ENCODE assay signal across 20 mouse cellular contexts in the genomic region with DNA sequence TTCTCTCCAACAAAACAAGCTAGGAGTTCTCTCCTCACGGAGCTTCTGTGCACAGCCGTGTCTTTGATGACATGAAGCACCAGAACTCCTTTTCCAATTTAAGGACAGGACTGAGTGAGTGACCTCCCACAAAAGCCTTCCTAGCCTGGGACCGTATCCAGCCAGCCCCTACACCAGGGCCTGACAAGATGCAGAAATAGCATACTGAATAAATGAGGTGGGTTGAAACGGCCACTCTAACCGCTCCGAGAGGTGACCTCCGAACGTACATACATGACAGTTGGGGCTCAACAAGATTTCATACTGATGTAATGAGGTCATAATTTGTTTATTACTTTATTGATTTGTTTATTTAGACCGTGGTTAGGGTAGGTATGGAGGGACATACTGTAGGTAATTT.
"Had no signal": no experiment of that assay in that cellular context is flagged by ENCODE, and none has a peak within 500 bp of the region (broad histone marks: within the 10 kb centered on the region; RNA-seq: fewer than 3 reads in every experiment).

No protein-coding gene starts in this region.

- H3K4me3 ChIP-seq: kidney, embryonic 15.5 days; left cerebral cortex, adult 2 months; limb, embryonic 12.5 days; liver, embryonic 12.5 days; liver, embryonic 15.5 days; lung, embryonic 15.5 days; megakaryocyte, embryonic 14.5 days; midbrain, embryonic 10.5 days; midbrain, embryonic 13.5 days; myocyte; neural tube, embryonic 13.5 days had no signal

- H3K9ac ChIP-seq: kidney, embryonic 15.5 days; limb, embryonic 12.5 days; liver, embryonic 12.5 days; liver, embryonic 15.5 days; lung, embryonic 15.5 days; midbrain, embryonic 13.5 days; neural tube, embryonic 13.5 days had no signal

- H3K4me2 ChIP-seq: kidney, embryonic 15.5 days; limb, embryonic 12.5 days; liver, embryonic 12.5 days; liver, embryonic 15.5 days; lung, embryonic 15.5 days; midbrain, embryonic 13.5 days; neural tube, embryonic 13.5 days had no signal

- H3K27ac ChIP-seq: kidney, embryonic 15.5 days; left cerebral cortex, adult 2 months; limb, embryonic 12.5 days; liver, embryonic 12.5 days; liver, embryonic 15.5 days; lung, embryonic 15.5 days; midbrain, embryonic 10.5 days; midbrain, embryonic 13.5 days; neural tube, embryonic 13.5 days had no signal

- H3K36me3 ChIP-seq: kidney, embryonic 15.5 days; limb, embryonic 12.5 days; liver, embryonic 12.5 days; liver, embryonic 15.5 days; lung, embryonic 15.5 days; midbrain, embryonic 10.5 days; midbrain, embryonic 13.5 days; neural tube, embryonic 13.5 days had no signal

- H3K27me3 ChIP-seq: limb, embryonic 12.5 days; liver, embryonic 12.5 days; liver, embryonic 15.5 days; lung, embryonic 15.5 days; midbrain, embryonic 13.5 days; neural tube, embryonic 13.5 days had no signal

- ATAC-seq: liver, embryonic 12.5 days; midbrain, embryonic 13.5 days; midbrain, embryonic 16.5 days had no signal

- DNase-seq: kidney, adult 8-10 months; kidney, postnatal 10 days; kidney, postnatal 36 days; layer of hippocampus, postnatal 36 days; liver; lung, postnatal 10 days; lung, postnatal 36 days; thymus, postnatal 25 days had no signal

- H3K9me3 ChIP-seq: kidney, embryonic 15.5 days; limb, embryonic 12.5 days; liver, embryonic 12.5 days; liver, embryonic 15.5 days; lung, embryonic 15.5 days; megakaryocyte, embryonic 14.5 days; midbrain, embryonic 10.5 days; midbrain, embryonic 13.5 days; neural tube, embryonic 13.5 days had no signal

- H3K4me1 ChIP-seq: liver, embryonic 12.5 days; liver, embryonic 15.5 days; lung, embryonic 15.5 days; megakaryocyte, embryonic 14.5 days; midbrain, embryonic 13.5 days; neural tube, embryonic 13.5 days had no signal
